Mouse (Mus musculus): ENCODE data around the gene Ush1c. TPM values are rescaled to one million over a fixed set of nuclear protein-coding genes. Genes with fewer than 3 reads are reported as not detected.

The Ush1c gene
- total RNA-seq (2022): under 1 TPM in 2 of 4 experiments, not detected in 2; 0.24 to 0.79 TPM

DNA sequence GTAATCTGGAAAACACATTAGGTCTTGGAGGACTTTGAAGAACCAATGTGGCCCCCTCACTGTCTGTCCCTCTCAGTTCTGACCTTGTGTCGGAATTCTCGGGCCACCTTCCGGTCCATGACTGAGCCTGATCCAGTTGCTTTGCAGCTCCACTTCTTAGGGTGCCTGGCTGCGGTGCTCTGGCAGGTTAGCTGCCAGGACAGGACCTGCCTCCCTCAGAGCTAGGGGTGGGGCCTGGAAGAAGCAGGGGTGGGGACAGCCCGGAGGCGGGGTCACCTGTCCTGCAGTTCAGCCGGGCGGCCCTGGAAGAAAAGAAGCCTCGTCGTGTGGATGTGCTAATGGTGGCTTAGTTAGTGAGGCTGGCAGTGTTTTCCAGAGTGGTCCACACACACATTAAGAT is at the start of gene Ush1c:
TSS of gene Ush1c (minus strand) at position 158 of the 400 bp plus-strand sequence.
- DNase-seq (ENCODE audit: low spot score in 2 of 2): no peak

DNA sequence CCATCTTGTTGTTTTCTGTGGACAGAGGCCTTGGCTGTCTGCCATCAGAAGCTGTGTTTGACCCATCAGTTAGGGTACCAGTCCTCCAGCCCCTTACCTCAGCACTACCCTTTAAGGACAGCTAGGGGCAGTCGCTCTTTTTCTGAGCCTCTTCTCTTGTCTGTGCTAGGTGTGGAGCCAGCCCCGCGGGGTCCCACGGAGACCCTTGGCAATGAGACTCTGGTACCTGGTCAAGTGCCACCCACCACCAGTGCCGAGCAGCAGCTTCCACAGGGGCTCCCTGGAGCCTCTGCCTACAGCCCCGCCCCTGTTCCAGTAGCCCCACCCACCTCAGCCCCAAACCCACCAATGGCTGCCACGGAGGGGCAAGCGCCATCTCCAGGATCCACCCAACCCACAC is 48.7 kb upstream of the Ush1c start:
- DNase-seq (ENCODE audit: low spot score in 2 of 2): no peak

DNA sequence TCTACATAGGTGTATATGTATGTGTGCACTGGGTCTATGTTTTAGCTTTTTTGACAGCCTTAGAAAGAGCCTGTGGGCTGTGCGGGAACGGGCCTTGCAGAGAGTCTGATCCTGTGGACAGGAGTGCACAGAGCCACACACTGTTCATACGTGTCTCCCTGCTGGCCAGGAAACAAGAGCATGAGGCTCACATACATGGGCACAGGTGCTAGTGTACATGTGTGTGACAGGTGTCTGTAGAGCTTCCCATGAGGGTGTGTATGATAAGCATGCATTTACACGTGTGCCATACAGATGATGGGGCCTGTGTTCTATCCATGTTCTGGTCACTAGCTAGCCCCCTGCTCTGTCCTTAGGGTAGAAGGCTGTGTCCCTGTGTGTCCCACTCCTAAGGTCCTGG is 48.1 kb upstream of the Ush1c start:
- no peak for DNase-seq (ENCODE audit: low spot score in 2 of 2)

DNA sequence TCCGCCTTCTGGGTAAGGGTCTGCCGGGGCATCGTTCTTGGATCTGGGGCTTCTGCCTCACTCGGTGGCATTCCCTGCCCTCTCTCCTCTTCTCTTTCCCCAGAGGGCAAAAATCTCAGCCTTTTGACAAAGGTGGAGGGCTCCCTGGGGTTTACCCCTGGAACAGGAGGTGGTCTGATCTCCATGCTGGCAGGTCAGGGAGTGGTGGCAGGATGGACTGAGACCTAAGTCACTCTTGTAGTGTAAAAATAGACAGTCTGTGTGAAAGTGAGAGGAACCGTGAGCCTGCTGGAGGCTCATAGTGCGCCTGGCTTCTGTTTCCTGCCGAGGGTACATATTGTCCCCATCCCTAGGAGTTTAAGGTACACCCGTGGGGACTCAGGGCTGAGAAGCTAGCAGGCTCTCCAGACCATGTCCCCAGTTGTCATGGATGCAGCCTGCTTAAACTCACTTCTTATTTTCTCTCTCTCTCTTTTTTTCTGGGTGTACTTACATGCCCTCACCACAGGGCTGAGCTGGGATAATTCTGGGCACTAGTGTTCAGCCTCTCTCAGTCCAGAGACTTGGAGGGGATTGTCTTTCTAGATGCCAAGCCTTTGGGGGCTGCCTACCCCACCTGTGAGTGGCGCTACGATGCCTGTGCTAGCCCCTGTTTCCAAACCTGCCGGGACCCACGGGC is 47.0 kb upstream of the Ush1c start:
- DNase-seq (ENCODE audit: low spot score in 2 of 2): no peak

DNA sequence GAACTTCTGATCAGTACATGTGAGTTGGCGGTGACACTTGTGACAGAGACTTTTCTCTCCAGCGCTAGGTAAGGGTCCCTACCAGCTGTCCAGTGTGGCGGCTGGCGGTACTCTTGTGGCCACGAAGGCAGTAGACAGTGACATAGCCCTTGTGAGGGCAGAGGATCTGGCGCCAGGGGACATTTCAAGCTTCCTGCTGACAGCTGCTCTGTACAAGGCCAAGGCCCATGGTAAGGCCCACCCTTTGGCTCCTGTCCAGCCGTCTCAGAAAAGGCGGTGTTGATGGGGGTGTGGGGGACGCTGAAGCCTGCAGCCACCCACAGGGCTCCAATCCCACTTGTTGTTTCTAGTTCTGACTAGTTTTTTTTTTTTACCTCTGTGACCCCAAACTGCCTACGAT is 45.4 kb upstream of the Ush1c start:
- no peak for DNase-seq (ENCODE audit: low spot score in 2 of 2)

DNA sequence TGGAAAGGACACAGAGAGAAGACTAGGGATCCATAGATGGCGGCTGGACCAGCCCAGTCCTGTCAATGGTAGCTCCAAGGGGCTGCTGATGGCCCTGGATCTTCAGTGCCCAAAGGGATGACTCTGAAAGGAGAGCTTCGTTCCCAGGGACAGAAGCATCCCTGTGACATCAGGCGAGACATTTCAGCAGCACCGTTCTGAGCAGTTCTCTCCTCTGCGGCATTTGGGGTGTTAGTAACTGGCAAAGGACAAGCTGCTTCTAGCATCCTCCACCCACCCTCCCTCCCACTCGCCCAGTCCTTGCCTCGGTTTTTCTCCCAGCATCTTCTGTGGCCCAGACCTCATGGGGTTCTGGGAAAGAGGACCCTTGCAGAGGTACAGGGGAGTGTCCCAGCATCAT is 44.0 kb upstream of the Ush1c start:
- no peak for DNase-seq (ENCODE audit: low spot score in 2 of 2)

DNA sequence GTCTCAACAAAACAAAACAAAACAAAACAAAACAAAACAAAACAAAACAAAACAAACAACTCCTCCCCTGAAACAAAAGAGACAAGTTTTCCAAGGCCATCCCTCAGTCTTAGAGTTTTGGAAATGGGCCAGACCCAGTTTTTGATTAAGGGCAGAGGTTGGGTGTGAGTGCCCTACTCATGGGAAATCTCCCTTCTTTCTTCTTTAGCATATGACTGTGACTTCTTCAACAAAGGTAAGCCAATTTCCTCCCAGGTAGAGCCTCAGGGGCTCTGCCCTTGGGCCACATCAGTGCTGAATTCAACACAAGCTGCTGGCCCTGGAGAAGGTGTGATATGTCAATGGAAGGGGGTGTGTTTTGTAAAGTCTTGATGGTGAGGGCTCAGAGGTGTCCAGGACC is 42.6 kb upstream of the Ush1c start:
- no peak for DNase-seq (ENCODE audit: low spot score in 2 of 2)

DNA sequence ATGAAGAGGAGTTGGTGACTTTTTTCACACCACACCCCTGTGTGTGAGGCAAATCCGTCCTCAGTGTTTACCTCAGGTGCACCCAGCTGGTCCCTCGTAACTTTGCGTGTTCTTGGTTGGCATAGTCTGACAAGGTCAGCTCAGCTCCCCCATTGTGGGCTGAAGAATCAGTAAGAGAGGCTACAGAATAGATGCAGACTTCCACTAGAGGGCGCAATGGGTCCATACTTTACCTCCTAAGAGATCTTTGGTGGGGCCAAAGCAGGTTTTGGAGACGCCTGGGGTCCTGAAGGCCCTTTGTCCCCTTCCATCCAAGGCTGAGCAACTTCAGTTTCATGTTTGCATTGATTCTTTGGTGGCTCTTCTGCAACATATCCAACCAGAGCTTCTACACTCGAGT is 41.6 kb upstream of the Ush1c start:
- DNase-seq (ENCODE audit: low spot score in 2 of 2): peak in 1 of 2 experiments; percentile 23

DNA sequence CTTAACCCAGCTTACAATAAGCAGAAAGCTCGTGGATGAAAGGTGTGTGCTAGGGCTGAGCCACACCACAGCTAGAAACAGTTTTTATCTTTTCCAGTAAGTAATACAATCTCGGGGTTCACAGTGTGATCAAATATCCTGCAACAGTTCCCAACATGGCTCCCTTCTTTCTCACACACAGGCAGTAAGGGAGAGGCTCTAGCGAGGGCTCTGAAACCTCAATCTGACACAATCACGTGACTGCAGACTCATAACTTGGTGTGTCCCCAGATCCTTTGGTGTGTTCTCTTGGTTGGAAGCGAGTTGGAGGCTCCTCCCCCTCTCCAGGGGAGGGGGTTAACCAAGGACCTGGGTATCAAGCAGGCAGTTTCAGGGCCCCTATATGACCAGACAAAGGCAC is 37.9 kb upstream of the Ush1c start:
- no peak for DNase-seq (ENCODE audit: low spot score in 2 of 2)

DNA sequence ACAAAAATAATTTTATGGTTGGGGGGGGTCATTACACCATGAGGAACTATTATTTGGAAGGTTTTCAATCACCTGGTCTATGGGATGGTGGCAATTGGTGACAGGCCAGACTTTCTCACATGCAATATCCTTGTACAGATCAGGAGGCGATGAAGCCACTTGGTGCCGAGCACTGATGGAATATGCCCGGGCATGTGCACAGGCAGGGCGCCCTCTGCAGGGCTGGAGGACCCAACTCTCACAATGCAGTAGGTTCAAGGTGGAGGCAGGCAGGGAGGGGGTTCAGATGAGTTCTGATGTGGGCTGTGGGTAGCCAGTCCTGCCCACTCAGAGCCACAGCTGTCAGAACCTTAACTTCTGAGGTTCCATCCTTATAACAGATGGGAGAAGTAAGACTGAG is 13.5 kb upstream of the Ush1c start:
- no peak for DNase-seq (ENCODE audit: low spot score in 2 of 2)

DNA sequence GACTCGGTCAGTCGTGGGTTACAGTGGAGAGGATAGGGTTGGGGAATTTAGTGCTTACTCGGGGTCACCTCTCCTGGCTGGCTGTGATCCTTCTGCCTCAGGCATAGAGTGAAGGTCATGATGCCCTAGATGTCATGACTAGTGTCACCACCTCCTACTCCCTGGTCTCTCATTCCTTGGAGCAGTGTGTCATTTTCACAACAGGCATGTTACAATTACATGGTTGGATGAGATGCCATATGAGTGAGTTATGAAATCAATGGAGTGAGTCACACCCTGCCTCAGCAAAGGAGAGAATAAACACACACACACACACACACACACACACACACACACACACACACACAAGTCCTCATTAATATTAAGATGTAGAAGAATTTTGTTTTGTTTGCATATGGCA is 9.3 kb upstream of the Ush1c start:
- DNase-seq (ENCODE audit: low spot score in 2 of 2): no peak

DNA sequence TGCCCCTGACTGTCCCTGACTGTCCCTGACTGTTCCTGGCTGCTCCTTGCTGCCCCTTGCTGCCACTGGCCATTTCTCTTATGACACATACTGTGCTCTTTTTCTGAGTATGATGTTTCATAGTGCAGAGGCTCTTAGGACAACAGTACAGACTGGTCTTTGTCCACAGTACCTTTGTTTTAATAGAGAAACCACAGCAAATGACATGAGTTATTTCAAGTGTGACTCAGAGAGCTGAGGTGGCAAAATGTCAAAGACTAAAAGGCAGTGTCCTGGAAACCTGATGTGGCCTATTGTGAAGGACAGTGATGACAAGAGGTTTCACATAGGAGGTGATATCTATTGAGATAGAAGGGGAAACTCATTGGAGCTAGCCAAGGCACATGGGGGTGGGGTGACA is 8.6 kb upstream of the Ush1c start:
- DNase-seq (ENCODE audit: low spot score in 2 of 2): no peak

DNA sequence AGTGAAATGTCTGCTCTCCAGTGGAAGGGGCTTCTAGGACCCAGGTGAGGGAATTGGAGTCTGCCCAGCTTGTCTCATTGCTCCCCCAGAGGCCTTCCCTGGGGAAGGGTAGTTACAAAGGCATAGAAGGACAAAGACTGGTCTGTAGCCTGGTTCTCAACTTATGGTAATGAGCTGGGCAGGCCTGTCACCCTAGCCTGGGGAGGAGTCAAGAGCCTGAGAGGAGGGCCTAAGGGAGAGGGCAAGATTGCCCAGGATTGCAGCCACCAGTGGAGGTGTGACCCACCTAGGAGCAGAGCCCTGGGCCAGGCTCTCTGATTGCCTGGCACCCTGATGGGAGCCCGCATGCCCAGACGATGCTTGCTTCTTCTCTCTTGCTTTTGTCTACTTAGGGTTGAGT is 2.4 kb upstream of the Ush1c start, which contains the start of gene Otog:
TSS of gene Otog (plus strand) at position 292 of the 400 bp plus-strand sequence.
- no peak for DNase-seq (ENCODE audit: low spot score in 2 of 2)

DNA sequence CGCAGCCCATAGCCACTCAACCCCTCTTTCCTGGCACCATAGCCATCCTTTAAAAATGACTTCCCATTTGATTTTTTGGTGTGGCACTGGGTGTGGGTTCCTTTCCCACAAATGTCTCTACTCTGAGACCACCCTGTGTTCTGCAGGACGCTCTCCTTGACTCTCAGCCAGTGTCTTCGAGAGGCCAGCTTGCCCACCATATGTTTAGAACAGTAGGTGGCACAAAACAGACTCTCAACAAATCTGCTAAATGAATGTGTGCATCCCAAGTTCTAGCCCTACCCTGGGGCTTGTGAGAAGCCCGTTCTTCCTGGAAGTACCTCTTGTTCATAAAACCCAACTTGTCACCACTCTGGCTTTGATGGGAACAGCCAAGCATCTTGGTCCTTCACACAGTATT is 1.8 kb upstream of the Ush1c start:
- no peak for DNase-seq (ENCODE audit: low spot score in 2 of 2)

DNA sequence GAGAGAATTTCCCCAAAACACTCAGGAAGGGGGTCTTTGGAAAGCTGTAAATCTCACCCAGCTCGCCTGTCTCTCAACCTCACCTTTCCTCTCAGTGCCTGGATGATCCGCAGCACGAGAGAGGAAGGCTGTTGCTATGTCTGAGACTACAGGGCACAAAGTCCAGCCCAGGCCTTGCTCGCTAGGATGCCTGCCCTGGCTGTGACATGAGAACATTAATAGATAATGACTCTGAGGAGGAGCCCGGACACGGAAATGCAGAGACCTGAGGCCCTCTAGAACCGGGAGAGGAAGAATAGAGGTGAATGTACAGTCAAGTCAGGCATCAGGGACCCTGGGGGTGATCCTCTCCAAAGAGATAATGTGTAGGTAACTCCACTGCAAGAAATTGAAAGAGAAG is 1.1 kb downstream of the Ush1c start:
- DNase-seq (ENCODE audit: low spot score in 2 of 2): no peak

DNA sequence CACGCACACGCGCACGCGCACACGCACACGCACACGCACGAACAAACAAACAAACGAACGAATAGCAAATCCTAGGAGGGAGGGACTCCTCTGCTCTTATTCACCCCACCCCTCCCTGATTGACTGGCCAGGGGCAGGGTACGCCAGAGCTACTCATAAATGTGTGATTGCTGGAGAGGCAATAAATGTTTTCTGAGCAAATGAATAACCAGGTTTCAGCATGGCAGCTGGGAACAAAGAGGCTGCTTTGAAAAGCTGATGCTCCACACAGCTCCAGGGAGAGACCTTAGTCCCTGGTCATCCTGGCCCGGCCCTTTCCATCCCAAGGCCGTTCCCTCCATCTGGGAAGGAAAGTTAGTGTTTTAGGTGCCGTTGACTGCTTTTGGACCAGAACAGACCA is 1.9 kb downstream of the Ush1c start:
- no peak for DNase-seq (ENCODE audit: low spot score in 2 of 2)

DNA sequence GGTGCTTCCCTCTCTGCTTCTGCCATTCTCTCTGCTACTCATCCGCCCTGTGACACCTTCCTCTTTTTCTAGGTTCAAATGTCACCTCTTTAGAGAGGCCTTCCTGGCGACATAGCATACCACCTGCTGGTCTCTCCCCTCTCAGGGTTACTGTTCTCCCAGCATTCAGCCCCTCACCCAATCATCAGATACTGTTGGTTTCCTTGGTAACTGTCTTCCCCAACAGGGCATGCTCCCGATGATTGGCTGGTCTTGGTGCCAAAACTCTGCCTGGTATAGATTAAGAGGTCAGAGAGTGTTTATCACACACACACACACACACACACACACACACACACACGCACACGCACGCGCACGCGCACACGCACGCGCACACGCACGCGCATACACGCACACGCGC is 2.4 kb downstream of the Ush1c start:
- no peak for DNase-seq (ENCODE audit: low spot score in 2 of 2)

DNA sequence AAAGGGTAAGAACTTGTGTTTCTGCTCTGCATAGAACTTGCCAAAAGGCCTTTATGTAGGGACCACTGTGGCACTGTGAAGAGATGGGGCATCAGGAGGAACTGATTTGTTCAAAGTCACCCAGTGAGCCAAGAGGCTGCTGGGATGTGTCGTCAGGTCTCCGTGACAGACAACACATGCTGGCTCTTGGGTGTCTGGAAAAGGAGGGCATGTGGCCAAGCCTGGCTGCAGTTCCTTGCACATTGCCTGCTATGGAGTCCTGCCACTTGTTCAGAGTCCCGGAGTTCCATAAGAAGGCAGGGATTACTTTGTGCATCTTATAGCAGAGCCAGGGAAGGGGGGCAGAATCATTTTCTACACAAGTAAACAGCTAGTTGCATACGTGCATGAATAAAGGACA is 11.4 kb downstream of the Ush1c start:
- no peak for DNase-seq (ENCODE audit: low spot score in 2 of 2)

DNA sequence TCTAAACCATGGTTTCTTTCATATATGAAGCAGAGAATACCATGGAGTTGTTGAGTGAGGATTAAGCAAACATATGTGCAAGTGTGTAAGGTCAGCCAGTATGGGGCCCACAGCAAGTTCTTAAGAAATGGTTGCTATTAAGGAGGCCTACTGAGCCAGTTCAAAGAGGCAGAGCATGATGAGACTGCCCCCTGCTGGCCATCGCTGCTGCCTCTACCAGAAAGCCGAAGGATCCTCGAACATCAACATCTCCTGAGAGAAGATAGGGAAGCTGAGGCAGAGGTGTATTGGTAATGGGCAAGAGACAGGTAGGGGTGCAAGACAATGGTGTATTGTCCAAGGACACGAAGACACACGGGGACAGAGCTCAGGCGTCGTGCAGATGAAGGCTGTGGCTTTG is 12.1 kb downstream of the Ush1c start:
- peak in 1 of 2 experiments; percentile 34 for DNase-seq (ENCODE audit: low spot score in 2 of 2)

DNA sequence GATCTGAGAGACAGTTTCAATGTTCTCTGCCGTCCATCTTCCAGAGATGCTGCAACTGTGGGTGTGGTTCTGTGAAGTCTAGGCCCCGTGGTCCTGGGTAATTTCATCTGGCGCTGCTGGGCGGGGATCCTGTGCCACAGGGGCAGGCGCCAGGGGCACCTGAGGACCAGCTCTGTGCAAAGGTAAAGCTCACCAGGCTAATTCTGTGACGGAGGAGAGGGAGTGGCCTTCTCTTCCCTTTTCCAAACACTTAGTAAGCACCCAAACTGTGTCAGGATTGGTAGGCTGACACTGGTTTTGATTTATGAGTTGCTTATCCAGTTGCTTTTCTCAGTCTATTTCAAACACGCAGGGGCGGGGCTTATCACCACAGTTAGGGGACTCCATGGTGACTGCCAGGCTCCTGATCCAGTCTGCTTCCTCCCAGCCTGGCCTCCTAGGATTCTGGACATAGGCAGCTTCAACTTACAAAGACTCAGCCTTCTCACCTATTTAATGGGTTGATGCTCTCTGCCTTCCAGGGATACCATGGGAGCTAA is 17.6 kb downstream of the Ush1c start:
- no peak for DNase-seq (ENCODE audit: low spot score in 2 of 2)

DNA sequence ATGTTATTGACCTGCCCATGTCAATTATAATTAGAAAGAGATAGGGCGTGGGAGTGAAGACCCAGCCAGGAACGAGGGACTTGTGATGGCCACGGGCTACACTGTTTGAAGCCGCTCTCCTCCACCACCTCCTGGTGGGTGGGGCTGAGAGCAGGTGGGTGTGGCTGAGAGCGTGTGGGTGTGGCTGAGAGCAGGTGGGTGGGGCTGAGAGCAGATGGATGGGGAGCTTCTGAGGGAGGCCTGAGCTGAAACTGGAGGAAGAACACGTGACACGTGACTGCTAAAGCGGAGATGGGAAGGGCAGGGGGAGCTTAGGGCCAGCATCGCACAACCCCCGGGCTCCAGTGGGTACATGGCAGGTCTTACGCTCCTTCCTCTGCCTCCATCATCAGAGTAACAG is 19.9 kb downstream of the Ush1c start:
- DNase-seq (ENCODE audit: low spot score in 2 of 2): no peak

DNA sequence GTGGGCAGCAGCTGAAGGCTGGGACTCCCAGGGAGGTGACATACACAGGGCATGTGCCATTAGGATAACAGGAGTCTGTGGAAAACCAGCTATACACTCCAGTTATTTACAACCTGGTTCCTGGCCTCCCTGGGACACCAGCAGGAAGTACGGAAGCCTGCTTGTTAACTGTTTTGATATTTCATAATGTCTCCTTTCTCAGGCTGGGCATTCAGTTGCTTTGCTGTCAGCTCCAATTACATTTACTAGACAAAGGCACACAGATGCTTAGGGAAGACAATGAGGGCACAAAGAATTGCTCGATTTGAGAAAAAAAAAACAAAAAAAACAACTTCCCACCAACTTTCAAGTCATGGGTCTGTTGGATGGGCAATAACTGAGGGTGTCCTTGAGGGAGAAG is 21.8 kb downstream of the Ush1c start:
- no peak for DNase-seq (ENCODE audit: low spot score in 2 of 2)

DNA sequence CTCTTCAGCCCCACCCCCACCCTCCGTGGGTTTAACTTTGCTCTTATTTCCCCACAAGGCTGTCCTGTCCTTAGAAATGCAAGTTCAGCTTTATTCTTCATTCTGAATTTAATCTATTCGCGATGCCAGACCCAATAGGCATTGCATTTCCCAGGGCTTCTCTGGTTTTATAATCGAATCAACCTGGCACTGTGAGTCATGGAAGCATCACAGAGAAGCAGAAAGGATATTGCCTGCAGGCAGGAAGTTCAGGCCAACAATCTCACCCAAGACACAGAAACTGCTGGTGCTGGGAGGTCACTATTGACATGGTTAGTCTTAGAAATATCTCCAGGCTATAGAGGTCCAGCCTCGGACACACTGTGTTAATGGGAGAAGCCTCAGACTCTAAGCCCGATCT is 28.0 kb downstream of the Ush1c start:
- DNase-seq (ENCODE audit: low spot score in 2 of 2): no peak

DNA sequence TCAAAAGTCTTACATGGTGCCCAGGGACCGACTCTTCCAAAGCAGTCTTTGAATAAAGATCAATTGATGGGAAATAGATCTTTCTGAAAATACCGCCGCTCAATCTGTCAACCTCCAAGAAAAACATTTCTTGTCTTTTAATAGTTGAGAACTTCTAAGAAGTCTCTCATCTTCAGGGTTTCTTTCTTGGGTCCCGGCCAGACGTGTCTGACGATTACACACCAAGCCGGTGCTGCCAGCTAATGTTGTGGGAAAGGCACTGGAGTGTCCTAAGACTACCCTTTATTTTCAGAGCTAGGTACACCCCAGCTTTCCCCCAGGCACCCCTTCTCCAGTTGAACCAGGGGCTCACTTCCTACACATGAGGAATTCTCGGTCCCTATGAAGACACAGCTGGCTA is 30.2 kb downstream of the Ush1c start:
- no peak for DNase-seq (ENCODE audit: low spot score in 2 of 2)
